Mouse (Mus musculus) kidney, embryonic 14.5 days (tissue): ENCODE data around the gene Slc25a26. TPM values are rescaled to one million over a fixed set of nuclear protein-coding genes. Genes with fewer than 3 reads are reported as not detected.

Experiments
- ATAC-seq: fragments of 200-750 bp; cut with Nextera tagmentation; 2 replicates; pipeline ENCODE4 v1.8.0; 2017; ENCODE audit warnings: moderate number of reproducible peaks, mild to moderate bottlenecking, moderate TSS enrichment, moderate library complexity; ENCODE audit not compliant: low FRiP score, low TSS enrichment
- H3K27ac ChIP-seq: fragments of 300-500 bp; sonication (generic); 2 replicates; pipeline ENCODE4 v1.5.1; 2014; ENCODE audit warnings: low read depth, mild to moderate bottlenecking, low read length, moderate library complexity, mixed read lengths
- H3K27me3 ChIP-seq: fragments of 300-500 bp; sonication (generic); 2 replicates; pipeline ENCODE4 v1.6.1; 2014; ENCODE audit warnings: mild to moderate bottlenecking, low read length; ENCODE audit not compliant: control insufficient read depth, insufficient read depth
- H3K36me3 ChIP-seq: fragments of 300-500 bp; sonication (generic); 2 replicates; pipeline ENCODE4 v1.6.1; 2014; ENCODE audit warnings: low read length, mixed read lengths; ENCODE audit not compliant: control insufficient read depth, insufficient read depth
- H3K4me1 ChIP-seq: fragments of 300-500 bp; sonication (generic); 2 replicates; pipeline ENCODE4 v1.6.1; 2014; ENCODE audit warnings: low read length, mixed read lengths; ENCODE audit not compliant: control insufficient read depth, insufficient read depth
- H3K4me2 ChIP-seq: fragments of 300-500 bp; sonication (generic); replicated peaks from 2 replicates; pipeline ENCODE4 v1.6.1; 2014; ENCODE audit warnings: low read depth, mild to moderate bottlenecking, low read length
- H3K4me3 ChIP-seq: fragments of 300-500 bp; sonication (generic); 2 replicates; pipeline ENCODE4 v1.5.1; 2014; ENCODE audit warnings: mild to moderate bottlenecking, low read length
- H3K9ac ChIP-seq: fragments of 300-500 bp; sonication (generic); 2 replicates; pipeline ENCODE4 v1.6.1; 2014; ENCODE audit warnings: low read depth, mild to moderate bottlenecking, low read length, moderate library complexity
- H3K9me3 ChIP-seq: fragments of 300-500 bp; sonication (generic); 2 replicates; pipeline ENCODE4 v1.6.1; 2016; ENCODE audit warnings: low read length; ENCODE audit not compliant: control insufficient read depth
- WGBS: fragments of 180-500 bp; shearing (Covaris S2); extraction: QIAGEN DNeasy Blood & Tissue Kit; methylation state at CpG from one replicate; pipeline ENCODE4 v1.1.7; 2014; 5-methylcytosine and 5-hydroxymethylcytosine counted together
- polyA plus RNA-seq: library from polyadenylated mRNA; unstranded; fragments of >200 nt; fragmentation: Nextera tagmentation; extraction: Ambion mirVana; gene quantifications from 2 replicates; pipeline ENCODE4 v1.2.1, GENCODE M21; 2014

The Slc25a26 gene
- polyA plus RNA-seq = 8.6 and 9.7 TPM in 2 replicates

GRCm38 (mm10) chr6:94499897-94500623, at the start of gene Slc25a26:
Slc25a26 (plus strand) TSS chr6:94500331.
- H3K27me3 ChIP-seq = no peaks in the 10 kb centered on the region
- H3K9me3 ChIP-seq = no peaks in the 10 kb centered on the region
- WGBS = under 1% methylated on average over 37 of the region's 37 CpGs
- H3K4me2 ChIP-seq = peak within 1 kb of the TSS; percentile 83
- H3K36me3 ChIP-seq = no peaks in the 10 kb centered on the region
- H3K4me3 ChIP-seq = peak within 1 kb of the TSS; percentile 89
- peak; percentile 97 for ATAC-seq
- H3K9ac ChIP-seq = peak within 1 kb of the TSS; percentile 61
- H3K27ac ChIP-seq = no peak within 1 kb of the TSS
- peaks cover 7% of the 10 kb centered on the region for H3K4me1 ChIP-seq

GRCm38 (mm10) chr6:94464037-94464891, 35.9 kb upstream of the Slc25a26 start:
- H3K27ac ChIP-seq = no peak overlapping the region

GRCm38 (mm10) chr6:94466508-94467205, 33.5 kb upstream of the Slc25a26 start:
- no peaks in the 10 kb centered on the region for H3K4me1 ChIP-seq
- H3K27me3 ChIP-seq = no peaks in the 10 kb centered on the region
- H3K27ac ChIP-seq = no peak overlapping the region
- ATAC-seq = no peak
- H3K36me3 ChIP-seq = no peaks in the 10 kb centered on the region
- no peak overlapping the region for H3K4me3 ChIP-seq
- no peak overlapping the region for H3K4me2 ChIP-seq
- H3K9ac ChIP-seq = no peak overlapping the region
- WGBS = 54% methylated on average over 5 of the region's 5 CpGs
- H3K9me3 ChIP-seq = no peaks in the 10 kb centered on the region

More at GRCm38 (mm10) chr6:94464037-94464891, 35.9 kb upstream of the Slc25a26 start:
- no peaks in the 10 kb centered on the region for H3K36me3 ChIP-seq
- H3K9me3 ChIP-seq = no peaks in the 10 kb centered on the region
- H3K4me1 ChIP-seq = no peaks in the 10 kb centered on the region
- H3K9ac ChIP-seq = no peak overlapping the region
- peak; percentile 55; the same call in 1 of the 2 replicates for ATAC-seq
- 19% methylated on average over 12 of the region's 12 CpGs for WGBS
- peak overlapping the region; percentile 29 for H3K4me2 ChIP-seq
- no peaks in the 10 kb centered on the region for H3K27me3 ChIP-seq
- no peak overlapping the region for H3K4me3 ChIP-seq

- Histone ChIP-seq H3K4me2 (no peak overlapping the region), H3K4me1 (no peaks in the 10 kb centered on the region), H3K27ac (no peak overlapping the region), H3K36me3 (no peaks in the 10 kb centered on the region), H3K4me3 (no peak overlapping the region), H3K9me3 (no peaks in the 10 kb centered on the region), H3K27me3 (no peaks in the 10 kb centered on the region), H3K9ac (no peak overlapping the region)
- no peak for ATAC-seq
- WGBS = 71% methylated on average over 2 of the region's 2 CpGs
Measured at GRCm38 (mm10) chr6:94492739-94493138, 7.4 kb upstream of the Slc25a26 start.

GRCm38 (mm10) chr6:94503963-94504362, 3.8 kb downstream of the Slc25a26 start:
- Histone ChIP-seq H3K4me1 (peaks cover 7% of the 10 kb centered on the region), H3K9ac (no peak overlapping the region), H3K4me3 (no peak overlapping the region), H3K9me3 (no peaks in the 10 kb centered on the region), H3K36me3 (no peaks in the 10 kb centered on the region), H3K27me3 (no peaks in the 10 kb centered on the region), H3K4me2 (no peak overlapping the region), H3K27ac (no peak overlapping the region)
- WGBS = 70% methylated on average over 6 of the region's 6 CpGs
- no peak for ATAC-seq

- H3K27me3 ChIP-seq = no peaks in the 10 kb centered on the region
- H3K27ac ChIP-seq = no peak overlapping the region
- no peak overlapping the region for H3K4me3 ChIP-seq
- H3K9ac ChIP-seq = no peak overlapping the region
- ATAC-seq = no peak
- H3K9me3 ChIP-seq = no peaks in the 10 kb centered on the region
- no peaks in the 10 kb centered on the region for H3K36me3 ChIP-seq
- no peaks in the 10 kb centered on the region for H3K4me1 ChIP-seq
- WGBS = 82% methylated on average over 6 of the region's 6 CpGs
- H3K4me2 ChIP-seq = no peak overlapping the region
Measured at GRCm38 (mm10) chr6:94507921-94508320, 7.8 kb downstream of the Slc25a26 start.

- Histone ChIP-seq H3K9ac (no peak overlapping the region), H3K27ac (no peak overlapping the region), H3K9me3 (no peaks in the 10 kb centered on the region), H3K27me3 (no peaks in the 10 kb centered on the region), H3K4me3 (no peak overlapping the region), H3K36me3 (no peaks in the 10 kb centered on the region), H3K4me2 (no peak overlapping the region), H3K4me1 (no peaks in the 10 kb centered on the region)
- ATAC-seq = no peak
- 84% methylated on average over 2 of the region's 2 CpGs for WGBS
Measured at GRCm38 (mm10) chr6:94508807-94509206, 8.7 kb downstream of the Slc25a26 start.

- H3K27ac ChIP-seq = no peak overlapping the region
- H3K36me3 ChIP-seq = no peaks in the 10 kb centered on the region
- no peaks in the 10 kb centered on the region for H3K4me1 ChIP-seq
- ATAC-seq = no peak
- no peaks in the 10 kb centered on the region for H3K27me3 ChIP-seq
- no peaks in the 10 kb centered on the region for H3K9me3 ChIP-seq
- H3K4me2 ChIP-seq = no peak overlapping the region
- WGBS = 81% methylated on average over 6 of the region's 6 CpGs
- H3K4me3 ChIP-seq = no peak overlapping the region
- H3K9ac ChIP-seq = no peak overlapping the region
Measured at GRCm38 (mm10) chr6:94509220-94509619, 9.1 kb downstream of the Slc25a26 start.
